Mouse (Mus musculus): ENCODE results near the gene Bloc1s6.
A peak's percentile ranks its signal among the peaks of the same experiment; 100 is the strongest.

The Bloc1s6 gene

GRCm38 (mm10) chr2:122737894-122738830 lies at the start of gene Bloc1s6:
TSS of gene Bloc1s6 (plus strand) at chr2:122738503.
- peak; percentile 93 for DNase-seq

GRCm38 (mm10) chr2:122697526-122697925 lies 40.8 kb upstream of the Bloc1s6 start:
- no peak for DNase-seq

GRCm38 (mm10) chr2:122701012-122701411 lies 37.3 kb upstream of the Bloc1s6 start:
- DNase-seq = no peak

GRCm38 (mm10) chr2:122701871-122702180 lies 36.5 kb upstream of the Bloc1s6 start:
- no peak for DNase-seq

- DNase-seq = peak; percentile 70
Measured at GRCm38 (mm10) chr2:122702181-122703036, 35.9 kb upstream of the Bloc1s6 start, which contains the start of gene Slc30a4. TSS of gene Slc30a4 (minus strand) at chr2:122702663.

GRCm38 (mm10) chr2:122704572-122704971 lies 33.7 kb upstream of the Bloc1s6 start:
- DNase-seq = no peak

GRCm38 (mm10) chr2:122708080-122708479 lies 30.2 kb upstream of the Bloc1s6 start:
- DNase-seq = no peak

GRCm38 (mm10) chr2:122709156-122709555 lies 29.1 kb upstream of the Bloc1s6 start:
- DNase-seq = no peak

GRCm38 (mm10) chr2:122711911-122712310 lies 26.4 kb upstream of the Bloc1s6 start:
- DNase-seq = no peak

GRCm38 (mm10) chr2:122712848-122713247 lies 25.5 kb upstream of the Bloc1s6 start:
- no peak for DNase-seq

- no peak for DNase-seq
Measured at GRCm38 (mm10) chr2:122715148-122715692, 23.1 kb upstream of the Bloc1s6 start.

GRCm38 (mm10) chr2:122716301-122716842 lies 21.9 kb upstream of the Bloc1s6 start:
- DNase-seq = no peak

- no peak for DNase-seq
Measured at GRCm38 (mm10) chr2:122719232-122719631, 19.1 kb upstream of the Bloc1s6 start.

- DNase-seq = no peak
Measured at GRCm38 (mm10) chr2:122720564-122720963, 17.7 kb upstream of the Bloc1s6 start.

- peak; percentile 39 for DNase-seq
Measured at GRCm38 (mm10) chr2:122725604-122726003, 12.7 kb upstream of the Bloc1s6 start.

GRCm38 (mm10) chr2:122731456-122731855 lies 6.8 kb upstream of the Bloc1s6 start:
- no peak for DNase-seq

- no peak for DNase-seq
Measured at GRCm38 (mm10) chr2:122739023-122739422, 720 bp downstream of the Bloc1s6 start.

GRCm38 (mm10) chr2:122746461-122746860 lies 8.2 kb downstream of the Bloc1s6 start:
- no peak for DNase-seq

- DNase-seq = peak; percentile 70
Measured at GRCm38 (mm10) chr2:122753739-122754343, 15.5 kb downstream of the Bloc1s6 start.

GRCm38 (mm10) chr2:122759791-122760190 lies 21.5 kb downstream of the Bloc1s6 start:
- no peak for DNase-seq

- DNase-seq = no peak
Measured at GRCm38 (mm10) chr2:122762991-122763390, 24.7 kb downstream of the Bloc1s6 start.

- peak; percentile 27 for DNase-seq
Measured at GRCm38 (mm10) chr2:122764526-122764925, 26.2 kb downstream of the Bloc1s6 start.
